ENCODE assay signal across 8 mouse cellular contexts in the genomic region with DNA sequence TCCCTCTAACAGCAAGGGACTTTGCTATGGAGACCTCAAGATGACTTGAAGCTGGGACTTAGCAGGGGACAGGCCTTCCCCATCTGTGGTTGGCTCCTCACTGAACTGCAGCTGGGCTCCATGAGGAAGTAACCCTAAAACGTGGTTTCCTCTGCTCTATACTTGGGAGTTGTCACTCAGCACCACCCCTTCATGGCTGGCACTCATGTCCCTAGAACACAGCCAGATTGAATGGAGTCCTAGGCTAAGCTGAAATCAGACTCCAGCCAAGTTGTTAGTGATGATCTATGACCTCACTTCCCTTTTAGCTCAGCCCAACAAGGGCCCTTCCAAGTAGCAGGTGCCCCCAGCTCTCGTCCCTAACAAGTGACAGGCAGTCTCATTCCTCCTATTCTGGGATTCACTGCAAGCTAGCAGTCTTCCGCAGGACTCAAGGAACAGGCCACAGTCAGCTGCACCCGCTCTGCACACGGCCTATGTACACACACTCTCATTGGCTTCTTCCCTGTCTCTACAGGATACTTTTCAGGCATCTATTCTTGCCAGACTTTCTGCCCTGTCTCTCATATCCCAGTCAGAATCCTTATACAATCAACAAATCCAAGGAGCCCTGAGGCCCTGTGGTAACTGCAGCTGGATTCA. TPM values are rescaled to one million over a fixed set of nuclear protein-coding genes. Genes with fewer than 3 reads are reported as not detected.
DNase-seq lines count a peak whose midpoint lies in the region; ATAC-seq and TF ChIP-seq lines count a peak whose summit lies in the region.

No protein-coding gene starts in this region.

- H3K4me3 ChIP-seq in layer of hippocampus, adult 2 months, result no peak overlapping the region
- H3K4me3 ChIP-seq in midbrain, embryonic 13.5 days (replicated peaks), result no peak overlapping the region

- intact Hi-C loops in heart, postnatal 10 days (cut with DNase I), result no loop called here

- no peak overlapping the region for H3K9ac ChIP-seq in midbrain, embryonic 13.5 days (replicated peaks)

- H3K27me3 ChIP-seq in midbrain, embryonic 13.5 days, result no peaks in the 10 kb centered on the region

- H3K27ac ChIP-seq in layer of hippocampus, adult 2 months, result peak overlapping the region; percentile 8; the same call in 1 of the 2 replicates
- peak overlapping the region; percentile 7; the same call in 1 of the 2 replicates for H3K27ac ChIP-seq in midbrain, embryonic 13.5 days

- 58% methylated on average over 5 of the region's 5 CpGs for WGBS in midbrain, embryonic 13.5 days

- no peak for DNase-seq in layer of hippocampus, adult 2 months (ENCODE audit: low spot score in 2 of 2)
- no peak for DNase-seq in layer of hippocampus, adult 9-10 months (ENCODE audit: low spot score)
- DNase-seq in brain, adult 2 months (ENCODE audit: low read depth, low spot score), result peak; percentile 58
- DNase-seq in heart, postnatal 10 days, result peak; percentile 64 to 66
- DNase-seq in retina, postnatal 1 day, result no peak
- DNase-seq in urinary bladder, postnatal 25 days (ENCODE audit: low spot score), result no peak
- DNase-seq in cerebellum, adult 8-10 months, result no peak

- ATAC-seq in midbrain, embryonic 13.5 days, result 0 out of 2 replicates have a peak, but pooled peaks have one; percentile 21

- no peaks in the 10 kb centered on the region for H3K4me1 ChIP-seq in midbrain, embryonic 13.5 days (replicated peaks)

- peaks cover 33% of the 10 kb centered on the region for H3K36me3 ChIP-seq in midbrain, embryonic 13.5 days

- H3K9me3 ChIP-seq in midbrain, embryonic 13.5 days, result no peaks in the 10 kb centered on the region

- no peak overlapping the region for H3K4me2 ChIP-seq in midbrain, embryonic 13.5 days (replicated peaks)

- TF ChIP-seq CTCF in layer of hippocampus, adult 2 months (conservative IDR thresholded peaks at IDR 0.05), result no peak

RNA-seq across cellular contexts. Expression of a gene that starts 23.0 kb away (rescaled TPM):
- total RNA-seq in layer of hippocampus, adult 2 months (2021), result 1 to 10 TPM; 4.7 to 4.8 TPM
- total RNA-seq in heart, postnatal 10 days (2021), result 10 to 100 TPM in 1 of 2 experiments, 1 to 10 TPM in 1; 9.8 to 11.5 TPM
- 12.9 and 13.0 TPM in 2 replicates for polyA plus RNA-seq in midbrain, embryonic 13.5 days (2015; fragmentation: Nextera tagmentation; extraction: Ambion mirVana)

RNA-seq across cellular contexts. Expression of a gene that starts 23.2 kb away (rescaled TPM):
- total RNA-seq in layer of hippocampus, adult 2 months (2021), result 10 to 100 TPM; 69.4 to 77.1 TPM
- 10 to 100 TPM; 60.1 to 68.5 TPM for total RNA-seq in heart, postnatal 10 days (2021)
- polyA plus RNA-seq in midbrain, embryonic 13.5 days (2015; fragmentation: Nextera tagmentation; extraction: Ambion mirVana), result 64.7 and 66.5 TPM in 2 replicates

Comparison
In these comparisons a context has a peak if more than half of its experiments do, and no peak if none do; other contexts are left out.
1. DNase-seq: peak in brain, adult 2 months (single experiment) and heart, postnatal 10 days (2 of 2); none in layer of hippocampus, adult 2 months (0 of 2), layer of hippocampus, adult 9-10 months (single experiment), retina, postnatal 1 day (single experiment), urinary bladder, postnatal 25 days (single experiment) and cerebellum, adult 8-10 months (single experiment).